Mouse (Mus musculus): Measurements from ENCODE around the gene Slc24a2. TPM values are rescaled to one million over a fixed set of nuclear protein-coding genes. Genes with fewer than 3 reads are reported as not detected.

Slc24a2 gene
- 0.72 and 0.99 TPM in 2 replicates for polyA plus RNA-seq (2016; fragmentation: Nextera tagmentation; extraction: Ambion mirVana)

- Histone ChIP-seq H3K36me3 (no peaks in the 10 kb centered on the region), H3K9me3 (no peaks in the 10 kb centered on the region), H3K27ac (no peak within 1 kb of the TSS), H3K4me3 (peak within 1 kb of the TSS; percentile 59), H3K27me3 (replicated peaks) (peaks cover 11% of the 10 kb centered on the region; the same call in 1 of the 2 replicates), H3K9ac (peak within 1 kb of the TSS; percentile 60), H3K4me1 (0 out of 2 replicates have a peak, but pooled peaks cover 6% of the 10 kb centered on the region), H3K4me2 (replicated peaks) (peak within 1 kb of the TSS; percentile 94)
- under 1% methylated on average over 56 of the region's 62 CpGs for WGBS
- ATAC-seq (ENCODE audit: low FRiP score, low read depth): peak; percentile 96
Observed at GRCm38 (mm10) chr4:87229960-87230551, at the start of gene Slc24a2. Slc24a2 (minus strand) TSS chr4:87230477.

GRCm38 (mm10) chr4:87274825-87275224 is 44.5 kb upstream of the Slc24a2 start:
- no peaks in the 10 kb centered on the region for H3K4me1 ChIP-seq
- H3K27ac ChIP-seq: no peak overlapping the region
- H3K9ac ChIP-seq: no peak overlapping the region
- H3K27me3 ChIP-seq (replicated peaks): no peaks in the 10 kb centered on the region
- H3K9me3 ChIP-seq: no peaks in the 10 kb centered on the region
- H3K4me3 ChIP-seq: no peak overlapping the region
- H3K36me3 ChIP-seq: no peaks in the 10 kb centered on the region
- no peak overlapping the region for H3K4me2 ChIP-seq (replicated peaks)
- ATAC-seq (ENCODE audit: low FRiP score, low read depth): no peak
- 66% methylated on average over 1 of the region's 1 CpGs for WGBS

GRCm38 (mm10) chr4:87274276-87274675 is 44.0 kb upstream of the Slc24a2 start:
- Histone ChIP-seq H3K27ac (no peak overlapping the region), H3K4me3 (no peak overlapping the region), H3K4me1 (no peaks in the 10 kb centered on the region), H3K9ac (no peak overlapping the region), H3K9me3 (no peaks in the 10 kb centered on the region), H3K27me3 (replicated peaks) (no peaks in the 10 kb centered on the region), H3K36me3 (no peaks in the 10 kb centered on the region), H3K4me2 (replicated peaks) (no peak overlapping the region)
- no peak for ATAC-seq (ENCODE audit: low FRiP score, low read depth)
- 90% methylated on average over 2 of the region's 2 CpGs for WGBS

- Histone ChIP-seq H3K4me3 (no peak overlapping the region), H3K4me2 (replicated peaks) (no peak overlapping the region), H3K4me1 (no peaks in the 10 kb centered on the region), H3K9me3 (no peaks in the 10 kb centered on the region), H3K36me3 (no peaks in the 10 kb centered on the region), H3K9ac (no peak overlapping the region), H3K27ac (no peak overlapping the region), H3K27me3 (replicated peaks) (no peaks in the 10 kb centered on the region)
- ATAC-seq (ENCODE audit: low FRiP score, low read depth): no peak
- 93% methylated on average over 3 of the region's 3 CpGs for WGBS
Observed at GRCm38 (mm10) chr4:87273476-87273875, 43.2 kb upstream of the Slc24a2 start.

- ATAC-seq (ENCODE audit: low FRiP score, low read depth): peak; percentile 75
Observed at GRCm38 (mm10) chr4:87229224-87229959, 885 bp downstream of the Slc24a2 start.

GRCm38 (mm10) chr4:87221586-87221985 is 8.7 kb downstream of the Slc24a2 start:
- peaks cover 3% of the 10 kb centered on the region; the same call in 1 of the 2 replicates for H3K9me3 ChIP-seq
- no peak overlapping the region for H3K9ac ChIP-seq
- ATAC-seq (ENCODE audit: low FRiP score, low read depth): no peak
- no peaks in the 10 kb centered on the region for H3K4me1 ChIP-seq
- 68% methylated on average over 2 of the region's 2 CpGs for whole genome bisulfite sequencing
- H3K27me3 ChIP-seq (replicated peaks): no peaks in the 10 kb centered on the region
- H3K36me3 ChIP-seq: no peaks in the 10 kb centered on the region
- H3K4me3 ChIP-seq: no peak overlapping the region
- H3K27ac ChIP-seq: no peak overlapping the region
- H3K4me2 ChIP-seq (replicated peaks): no peak overlapping the region

More at GRCm38 (mm10) chr4:87229224-87229959, 885 bp downstream of the Slc24a2 start:
- Histone ChIP-seq H3K27ac (no peak overlapping the region), H3K4me2 (replicated peaks) (peak overlapping the region; percentile 94), H3K4me3 (peak overlapping the region; percentile 59), H3K9me3 (no peaks in the 10 kb centered on the region), H3K4me1 (0 out of 2 replicates have a peak, but pooled peaks cover 6% of the 10 kb centered on the region), H3K9ac (peak overlapping the region; percentile 60), H3K27me3 (replicated peaks) (peaks cover 11% of the 10 kb centered on the region; the same call in 1 of the 2 replicates), H3K36me3 (no peaks in the 10 kb centered on the region)
- 18% methylated on average over 14 of the region's 14 CpGs for WGBS

- no peak overlapping the region for H3K9ac ChIP-seq
- no peak overlapping the region for H3K4me2 ChIP-seq (replicated peaks)
- no peaks in the 10 kb centered on the region for H3K36me3 ChIP-seq
- no peak overlapping the region for H3K4me3 ChIP-seq
- H3K27me3 ChIP-seq (replicated peaks): no peaks in the 10 kb centered on the region
- WGBS: 67% methylated on average over 5 of the region's 5 CpGs
- no peak for ATAC-seq (ENCODE audit: low FRiP score, low read depth)
- H3K4me1 ChIP-seq: no peaks in the 10 kb centered on the region
- H3K9me3 ChIP-seq: peaks cover under 1% of the 10 kb centered on the region; the same call in 1 of the 2 replicates
- no peak overlapping the region for H3K27ac ChIP-seq
Observed at GRCm38 (mm10) chr4:87218196-87218595, 12.1 kb downstream of the Slc24a2 start.

- no peak overlapping the region for H3K9ac ChIP-seq
- no peaks in the 10 kb centered on the region for H3K27me3 ChIP-seq (replicated peaks)
- WGBS: 65% methylated on average over 6 of the region's 6 CpGs
- H3K4me1 ChIP-seq: no peaks in the 10 kb centered on the region
- H3K27ac ChIP-seq: no peak overlapping the region
- H3K4me2 ChIP-seq (replicated peaks): no peak overlapping the region
- no peaks in the 10 kb centered on the region for H3K9me3 ChIP-seq
- H3K36me3 ChIP-seq: no peaks in the 10 kb centered on the region
- H3K4me3 ChIP-seq: no peak overlapping the region
- no peak for ATAC-seq (ENCODE audit: low FRiP score, low read depth)
Observed at GRCm38 (mm10) chr4:87211344-87211978, 18.8 kb downstream of the Slc24a2 start.

- no peak overlapping the region for H3K27ac ChIP-seq
- ATAC-seq (ENCODE audit: low FRiP score, low read depth): no peak; the same call in 1 of the 2 replicates
Observed at GRCm38 (mm10) chr4:87210533-87210932, 19.7 kb downstream of the Slc24a2 start.

GRCm38 (mm10) chr4:87202081-87202480 is 28.2 kb downstream of the Slc24a2 start:
- Histone ChIP-seq H3K4me3 (no peak overlapping the region), H3K27ac (no peak overlapping the region), H3K4me1 (no peaks in the 10 kb centered on the region), H3K9ac (no peak overlapping the region), H3K9me3 (no peaks in the 10 kb centered on the region), H3K27me3 (replicated peaks) (no peaks in the 10 kb centered on the region), H3K36me3 (no peaks in the 10 kb centered on the region), H3K4me2 (replicated peaks) (no peak overlapping the region)
- ATAC-seq (ENCODE audit: low FRiP score, low read depth): no peak
- WGBS: 73% methylated on average over 2 of the region's 2 CpGs

More at GRCm38 (mm10) chr4:87210533-87210932, 19.7 kb downstream of the Slc24a2 start:
- no peak overlapping the region for H3K4me2 ChIP-seq (replicated peaks)
- no peak overlapping the region for H3K4me3 ChIP-seq
- no peaks in the 10 kb centered on the region for H3K4me1 ChIP-seq
- H3K9ac ChIP-seq: no peak overlapping the region
- no peaks in the 10 kb centered on the region for H3K27me3 ChIP-seq (replicated peaks)
- H3K36me3 ChIP-seq: no peaks in the 10 kb centered on the region
- H3K9me3 ChIP-seq: no peaks in the 10 kb centered on the region
- 77% methylated on average over 3 of the region's 3 CpGs for WGBS

- Histone ChIP-seq H3K9me3 (no peaks in the 10 kb centered on the region), H3K4me1 (no peaks in the 10 kb centered on the region), H3K27ac (no peak overlapping the region), H3K9ac (no peak overlapping the region), H3K27me3 (replicated peaks) (no peaks in the 10 kb centered on the region), H3K4me2 (replicated peaks) (no peak overlapping the region), H3K4me3 (no peak overlapping the region), H3K36me3 (no peaks in the 10 kb centered on the region)
- 83% methylated on average over 3 of the region's 3 CpGs for WGBS
- no peak for ATAC-seq (ENCODE audit: low FRiP score, low read depth)
Observed at GRCm38 (mm10) chr4:87201229-87201628, 29.0 kb downstream of the Slc24a2 start.
